Mouse (Mus musculus) heart, postnatal 0 days (tissue): ENCODE measurements at regions not wholly inside any gene's neighbourhood (a gene's known extent, or its start where the extent isn't known, plus 50 kb on each side); places are given as distances from the start of the nearest gene placed in this dataset.

Experiments used
- CTCF ChIP-seq: IDR thresholded peaks from 2 replicates; pipeline ENCODE4 v1.5.1; 2016; ENCODE audit warnings: antibody characterized with exemption, control low read depth, low read depth
- EP300 ChIP-seq: IDR thresholded peaks from 2 replicates; pipeline ENCODE4 v1.6.1; 2016; ENCODE audit warnings: antibody characterized with exemption, low read depth

DNA sequence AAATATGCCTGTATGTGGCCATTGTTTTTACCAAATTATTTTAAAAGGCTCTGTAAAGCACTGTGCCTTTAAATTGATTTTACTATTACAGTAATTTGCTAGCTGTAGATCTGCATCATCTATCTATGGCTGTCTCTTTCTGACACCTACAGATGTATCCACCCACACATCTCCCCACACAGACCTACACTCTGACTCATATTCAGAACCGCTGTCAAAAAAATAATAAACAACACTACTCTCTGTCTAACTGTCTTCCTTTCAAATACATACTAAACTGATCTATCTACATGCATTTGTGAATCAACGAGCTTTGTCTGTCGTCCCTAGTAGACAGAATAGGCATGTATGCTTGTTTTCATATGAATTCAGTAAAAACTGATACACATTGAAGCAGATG is 130.6 kb upstream of the Gls start:
- TF ChIP-seq EP300 (no peak), CTCF (no peak)
